ENCODE assay signal across 8 mouse cellular contexts in the genomic region with DNA sequence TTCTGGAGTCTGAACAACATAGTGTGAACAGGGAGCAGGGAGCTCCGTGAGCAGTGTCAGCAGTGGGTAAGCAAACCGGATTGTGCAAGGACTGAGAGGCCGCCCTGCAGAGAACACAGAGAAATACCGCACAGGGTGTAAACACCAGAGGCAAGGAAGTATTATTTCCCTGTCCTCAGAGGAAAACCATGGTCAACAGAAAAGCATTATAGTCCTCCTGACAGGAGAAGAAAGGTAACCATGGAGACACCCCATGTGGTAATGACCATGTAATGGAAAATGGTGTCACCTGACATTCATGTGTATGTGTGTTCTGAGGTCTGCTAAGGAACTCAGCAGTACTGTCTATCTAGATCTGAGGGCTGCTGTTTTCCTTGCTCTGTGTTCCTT. TPM values are rescaled to one million over a fixed set of nuclear protein-coding genes. Genes with fewer than 3 reads are reported as not detected.
DNase-seq lines count a peak whose midpoint lies in the region; ATAC-seq lines count a peak whose summit lies in the region.

No protein-coding gene starts in this region.

- H3K4me2 ChIP-seq in embryonic facial prominence, embryonic 13.5 days: no peak overlapping the region
- H3K4me2 ChIP-seq in liver, embryonic 15.5 days: peak overlapping the region; percentile 7; the same call in 1 of the 2 replicates

- DNase-seq in adrenal gland, postnatal 14 days: peak; percentile 36
- DNase-seq in adrenal gland, adult 18-20 months (ENCODE audit: low spot score in 2 of 2): no peak
- peak; percentile 36 to 41 for DNase-seq in B cell, adult 2 months
- DNase-seq in natural killer cell, adult 2 months (ENCODE audit: low spot score in 2 of 2): peak; percentile 55 to 69
- DNase-seq in frontal cortex, postnatal 36 days (ENCODE audit: low spot score in 2 of 2): no peak

- H3K27me3 ChIP-seq in embryonic facial prominence, embryonic 13.5 days: no peaks in the 10 kb centered on the region
- H3K27me3 ChIP-seq in liver, embryonic 15.5 days: no peaks in the 10 kb centered on the region

- ATAC-seq in embryonic facial prominence, embryonic 13.5 days (ENCODE audit: insufficient number of reproducible peaks, insufficient read depth, low FRiP score, low TSS enrichment, low read depth): peak; percentile 72; the same call in 1 of the 2 replicates
- peak; percentile 76 to 81 for ATAC-seq in hematopoietic stem cell, adult 5-6 weeks (replicated peaks in 1 of 2; ENCODE audit: insufficient read depth in 1 of 2, low FRiP score in 2 of 2, low TSS enrichment in 1 of 2, low read depth in 1 of 2, poor library complexity in 2 of 2, severe bottlenecking in 2 of 2)
- peak; percentile 76 for ATAC-seq in liver, embryonic 15.5 days (ENCODE audit: insufficient read depth)

- H3K27ac ChIP-seq in embryonic facial prominence, embryonic 13.5 days: no peak overlapping the region
- H3K27ac ChIP-seq in liver, embryonic 15.5 days (replicated peaks): peak overlapping the region; percentile 77

- no peaks in the 10 kb centered on the region for H3K9me3 ChIP-seq in embryonic facial prominence, embryonic 13.5 days
- H3K9me3 ChIP-seq in liver, embryonic 15.5 days (replicated peaks): no peaks in the 10 kb centered on the region

- no peak overlapping the region for H3K9ac ChIP-seq in embryonic facial prominence, embryonic 13.5 days
- no peak overlapping the region for H3K9ac ChIP-seq in liver, embryonic 15.5 days

- peaks cover 29% of the 10 kb centered on the region for H3K4me1 ChIP-seq in embryonic facial prominence, embryonic 13.5 days
- peaks cover 32% of the 10 kb centered on the region for H3K4me1 ChIP-seq in liver, embryonic 15.5 days (replicated peaks)

- H3K36me3 ChIP-seq in embryonic facial prominence, embryonic 13.5 days: no peaks in the 10 kb centered on the region
- H3K36me3 ChIP-seq in liver, embryonic 15.5 days (replicated peaks): no peaks in the 10 kb centered on the region

- WGBS in embryonic facial prominence, embryonic 13.5 days: 36% methylated on average over 4 of the region's 4 CpGs
- 34% methylated on average over 4 of the region's 4 CpGs for WGBS in liver, embryonic 15.5 days (ENCODE audit: insufficient replicate concordance)

- H3K4me3 ChIP-seq in embryonic facial prominence, embryonic 13.5 days: no peak overlapping the region
- H3K4me3 ChIP-seq in liver, embryonic 15.5 days (replicated peaks): no peak overlapping the region

RNA-seq across cellular contexts. Expression of a gene that starts 36.4 kb away (rescaled TPM):
- 92.9 and 94.0 TPM in 2 replicates for total RNA-seq in adrenal gland, postnatal 14 days (2021)
- total RNA-seq in adrenal gland, adult 18-20 months (2021): 10 to 100 TPM; 62.6 to 84.1 TPM
- 48.3 and 50.4 TPM in 2 replicates for polyA plus RNA-seq in embryonic facial prominence, embryonic 13.5 days (2015; fragmentation: Nextera tagmentation; extraction: Ambion mirVana)
- total RNA-seq in hematopoietic stem cell, adult 5-6 weeks (2017): 139 and 151 TPM in 2 replicates
- polyA plus RNA-seq in liver, embryonic 15.5 days (2015; fragmentation: Nextera tagmentation; extraction: Ambion mirVana): 24.0 and 29.4 TPM in 2 replicates

Comparison
In these comparisons a context has a peak if more than half of its experiments do, and no peak if none do; other contexts are left out.
1. DNase-seq: peak in adrenal gland, postnatal 14 days (single experiment), B cell, adult 2 months (2 of 2) and natural killer cell, adult 2 months (2 of 2); none in adrenal gland, adult 18-20 months (0 of 2) and frontal cortex, postnatal 36 days (0 of 2).
2. Peak in every context shown above with its lines, with median percentiles within 50 percentile points of each other: ATAC-seq.